Mouse (Mus musculus): Measurements from ENCODE around the gene Cdan1. TPM values are rescaled to one million over a fixed set of nuclear protein-coding genes. Genes with fewer than 3 reads are reported as not detected.

Gene Cdan1
- total RNA-seq (2014; rRNA removed; ENCODE audit: low replicate concordance) (20.2 and 43.6 TPM in 2 replicates), polyA plus RNA-seq (2015; fragmentation: Nextera tagmentation; extraction: Ambion mirVana) (2.6 and 2.7 TPM in 2 replicates)

DNA sequence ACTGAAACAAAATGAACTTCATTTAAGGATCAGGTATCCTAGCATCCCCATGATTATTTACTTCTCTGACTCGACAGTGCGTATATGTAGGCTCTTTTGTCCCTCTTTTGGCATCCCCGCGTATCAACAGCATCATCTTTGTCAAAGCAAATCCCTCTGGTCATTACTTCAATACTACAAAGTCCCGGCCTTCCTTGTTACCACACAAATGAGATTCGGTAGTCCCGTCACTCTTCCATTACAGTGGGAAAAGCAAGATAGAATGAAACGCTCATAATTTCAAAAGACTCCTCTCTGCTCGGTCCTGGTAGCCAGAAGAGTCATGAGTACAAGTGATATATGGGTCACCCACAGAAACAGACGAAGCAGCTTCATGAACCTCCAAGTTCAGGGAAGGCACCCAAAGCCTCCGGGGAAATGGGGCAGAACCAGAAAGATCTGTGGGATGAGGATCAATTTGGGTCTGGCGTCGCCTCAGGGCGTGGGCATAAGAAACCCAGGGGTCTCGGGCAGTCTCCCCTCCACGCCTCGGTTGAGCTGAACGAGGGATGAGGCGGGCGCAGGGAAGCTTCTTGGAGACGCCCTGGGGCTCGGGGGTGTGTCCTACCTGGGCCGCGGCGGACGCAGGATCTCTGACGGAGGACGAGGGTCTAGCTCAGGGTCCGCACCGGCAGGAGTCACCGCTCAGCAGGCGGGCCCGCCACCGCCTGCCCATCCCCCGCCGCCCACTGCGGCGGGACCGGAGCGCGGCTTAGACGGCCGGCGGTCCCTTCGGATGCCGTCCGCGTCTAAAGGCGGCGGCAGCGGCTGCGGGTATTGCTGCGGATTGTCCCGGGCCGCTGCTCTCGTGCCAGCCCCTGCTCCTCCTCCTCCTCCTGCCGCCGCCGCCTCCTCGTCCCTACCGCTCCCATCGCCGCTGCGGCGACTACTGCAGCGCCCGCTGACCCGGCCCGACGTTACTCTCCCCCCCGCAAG is at the start of gene Cdan1:
Gene Cdan1, minus strand, starts transcription at position 680 of the 975 bp plus-strand sequence.
- ATAC-seq (ENCODE audit: insufficient read depth, low read depth): peak; percentile 37
- Histone ChIP-seq H3K9me3 (replicated peaks; ENCODE audit: control insufficient read depth, low read length) (no peaks in the 10 kb centered on the region), H3K27me3 (ENCODE audit: control insufficient read depth, insufficient read depth, low read length) (no peaks in the 10 kb centered on the region), H3K4me1 (ENCODE audit: control insufficient read depth, insufficient read depth) (peaks cover 8% of the 10 kb centered on the region; the same call in 1 of the 2 replicates), H3K4me2 (ENCODE audit: low read depth, low read length) (peak within 1 kb of the TSS; percentile 82), H3K4me3 (ENCODE audit: low read depth, low read length) (peak within 1 kb of the TSS; percentile 86), H3K36me3 (replicated peaks; ENCODE audit: control insufficient read depth, insufficient read depth, low read length) (no peaks in the 10 kb centered on the region), H3K9ac (replicated peaks; ENCODE audit: low read depth, low read length) (peak within 1 kb of the TSS; percentile 69), H3K27ac (ENCODE audit: low read depth) (peak within 1 kb of the TSS; percentile 58)
- peak; percentile 32 for DNase-seq (ENCODE audit: low spot score)
- TF ChIP-seq CTCF (IDR thresholded peaks at IDR 0.05; ENCODE audit: low read depth): no peak
- TF ChIP-seq EP300 (IDR thresholded peaks at IDR 0.05; ENCODE audit: low read depth): no peak
- under 1% methylated on average over 62 of the region's 71 CpGs for WGBS

DNA sequence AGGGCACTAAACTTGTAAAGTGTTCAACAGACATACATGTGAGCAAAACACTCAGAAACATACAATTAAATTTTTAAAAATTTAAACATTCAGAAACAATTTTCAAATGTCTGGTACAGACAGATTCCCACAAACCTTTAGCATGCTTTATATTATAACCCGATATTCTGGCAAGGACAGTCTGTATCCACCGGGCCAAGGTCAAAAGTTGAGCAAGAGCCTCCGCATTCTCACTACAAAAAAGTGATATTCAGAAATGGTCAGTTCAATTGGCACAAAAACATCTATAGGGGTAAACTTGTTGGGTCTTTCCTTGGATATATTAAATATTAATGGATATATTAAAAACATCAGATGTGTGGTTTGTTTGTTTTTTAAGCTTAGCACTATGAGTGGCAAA is 46.4 kb upstream of the Cdan1 start:
- DNase-seq (ENCODE audit: low spot score): no peak
- TF ChIP-seq EP300 (IDR thresholded peaks at IDR 0.05; ENCODE audit: low read depth) (no peak), CTCF (IDR thresholded peaks at IDR 0.05; ENCODE audit: low read depth) (no peak)
- 96% methylated on average over 3 of the region's 3 CpGs for WGBS

DNA sequence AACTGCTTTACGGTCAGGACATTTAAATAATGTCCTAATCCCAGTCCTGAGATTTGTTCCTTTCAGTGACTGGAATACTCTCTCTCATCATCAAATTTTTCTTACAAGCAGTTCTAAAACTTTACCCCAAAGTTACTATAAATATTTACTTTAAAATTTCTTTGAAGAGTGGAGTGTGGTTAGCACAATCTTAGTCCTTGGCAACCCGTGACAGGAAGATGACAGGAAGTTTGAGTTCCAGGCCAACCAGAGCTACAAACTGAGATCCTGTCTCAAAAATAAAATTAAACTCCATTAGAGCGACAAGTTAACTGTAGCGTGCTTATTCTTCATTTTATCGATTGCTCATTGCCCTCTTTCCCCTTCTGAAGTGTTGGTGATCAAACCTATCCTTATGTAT is 37.7 kb upstream of the Cdan1 start:
- Histone ChIP-seq H3K9ac (replicated peaks; ENCODE audit: low read depth, low read length) (no peak overlapping the region), H3K4me1 (ENCODE audit: control insufficient read depth, insufficient read depth) (no peaks in the 10 kb centered on the region), H3K4me2 (ENCODE audit: low read depth, low read length) (no peak overlapping the region), H3K36me3 (replicated peaks; ENCODE audit: control insufficient read depth, insufficient read depth, low read length) (peaks cover 52% of the 10 kb centered on the region), H3K4me3 (ENCODE audit: low read depth, low read length) (no peak overlapping the region), H3K27me3 (ENCODE audit: control insufficient read depth, insufficient read depth, low read length) (no peaks in the 10 kb centered on the region), H3K27ac (ENCODE audit: low read depth) (no peak overlapping the region), H3K9me3 (replicated peaks; ENCODE audit: control insufficient read depth, low read length) (no peaks in the 10 kb centered on the region)
- TF ChIP-seq CTCF (IDR thresholded peaks at IDR 0.05; ENCODE audit: low read depth) (no peak), EP300 (IDR thresholded peaks at IDR 0.05; ENCODE audit: low read depth) (no peak)
- ATAC-seq (ENCODE audit: insufficient read depth, low read depth) (no peak), DNase-seq (ENCODE audit: low spot score) (no peak)
- WGBS: 91% methylated on average over 5 of the region's 5 CpGs

More for the DNA sequence above, 46.4 kb upstream of the Cdan1 start:
- Histone ChIP-seq H3K36me3 (replicated peaks; ENCODE audit: control insufficient read depth, insufficient read depth, low read length) (peaks cover 90% of the 10 kb centered on the region), H3K9me3 (replicated peaks; ENCODE audit: control insufficient read depth, low read length) (no peaks in the 10 kb centered on the region), H3K4me3 (ENCODE audit: low read depth, low read length) (no peak overlapping the region), H3K4me1 (ENCODE audit: control insufficient read depth, insufficient read depth) (no peaks in the 10 kb centered on the region), H3K4me2 (ENCODE audit: low read depth, low read length) (no peak overlapping the region), H3K9ac (replicated peaks; ENCODE audit: low read depth, low read length) (no peak overlapping the region), H3K27me3 (ENCODE audit: control insufficient read depth, insufficient read depth, low read length) (no peaks in the 10 kb centered on the region), H3K27ac (ENCODE audit: low read depth) (no peak overlapping the region)
- ATAC-seq (ENCODE audit: insufficient read depth, low read depth): no peak

DNA sequence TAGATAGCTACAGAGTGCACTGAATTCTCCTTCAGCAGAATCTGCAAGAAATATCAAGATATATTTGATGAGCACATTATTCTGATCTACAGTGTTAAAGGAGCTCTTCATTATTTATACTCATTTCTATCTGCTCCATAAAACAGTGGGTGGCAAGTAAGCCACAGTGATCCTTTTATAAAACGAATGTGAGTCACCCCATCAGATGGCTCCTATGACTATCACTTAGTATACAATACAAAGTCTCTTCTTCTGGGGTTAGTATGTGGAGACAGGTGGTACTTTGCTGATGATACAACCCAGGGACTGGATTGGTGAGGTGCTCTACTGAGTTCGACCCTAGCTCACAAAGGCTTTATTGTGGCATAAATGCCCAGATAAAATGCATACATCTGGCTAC is 23.3 kb upstream of the Cdan1 start:
- Histone ChIP-seq H3K9me3 (replicated peaks; ENCODE audit: control insufficient read depth, low read length) (no peaks in the 10 kb centered on the region), H3K27me3 (ENCODE audit: control insufficient read depth, insufficient read depth, low read length) (no peaks in the 10 kb centered on the region), H3K9ac (replicated peaks; ENCODE audit: low read depth, low read length) (no peak overlapping the region), H3K4me2 (ENCODE audit: low read depth, low read length) (no peak overlapping the region), H3K27ac (ENCODE audit: low read depth) (no peak overlapping the region), H3K36me3 (replicated peaks; ENCODE audit: control insufficient read depth, insufficient read depth, low read length) (peaks cover 54% of the 10 kb centered on the region), H3K4me1 (ENCODE audit: control insufficient read depth, insufficient read depth) (no peaks in the 10 kb centered on the region), H3K4me3 (ENCODE audit: low read depth, low read length) (no peak overlapping the region)
- no peak for DNase-seq (ENCODE audit: low spot score)
- WGBS: 80% methylated on average over 2 of the region's 2 CpGs
- no peak for ATAC-seq (ENCODE audit: insufficient read depth, low read depth)
- no peak for TF ChIP-seq EP300 (IDR thresholded peaks at IDR 0.05; ENCODE audit: low read depth)
- no peak for TF ChIP-seq CTCF (IDR thresholded peaks at IDR 0.05; ENCODE audit: low read depth)

DNA sequence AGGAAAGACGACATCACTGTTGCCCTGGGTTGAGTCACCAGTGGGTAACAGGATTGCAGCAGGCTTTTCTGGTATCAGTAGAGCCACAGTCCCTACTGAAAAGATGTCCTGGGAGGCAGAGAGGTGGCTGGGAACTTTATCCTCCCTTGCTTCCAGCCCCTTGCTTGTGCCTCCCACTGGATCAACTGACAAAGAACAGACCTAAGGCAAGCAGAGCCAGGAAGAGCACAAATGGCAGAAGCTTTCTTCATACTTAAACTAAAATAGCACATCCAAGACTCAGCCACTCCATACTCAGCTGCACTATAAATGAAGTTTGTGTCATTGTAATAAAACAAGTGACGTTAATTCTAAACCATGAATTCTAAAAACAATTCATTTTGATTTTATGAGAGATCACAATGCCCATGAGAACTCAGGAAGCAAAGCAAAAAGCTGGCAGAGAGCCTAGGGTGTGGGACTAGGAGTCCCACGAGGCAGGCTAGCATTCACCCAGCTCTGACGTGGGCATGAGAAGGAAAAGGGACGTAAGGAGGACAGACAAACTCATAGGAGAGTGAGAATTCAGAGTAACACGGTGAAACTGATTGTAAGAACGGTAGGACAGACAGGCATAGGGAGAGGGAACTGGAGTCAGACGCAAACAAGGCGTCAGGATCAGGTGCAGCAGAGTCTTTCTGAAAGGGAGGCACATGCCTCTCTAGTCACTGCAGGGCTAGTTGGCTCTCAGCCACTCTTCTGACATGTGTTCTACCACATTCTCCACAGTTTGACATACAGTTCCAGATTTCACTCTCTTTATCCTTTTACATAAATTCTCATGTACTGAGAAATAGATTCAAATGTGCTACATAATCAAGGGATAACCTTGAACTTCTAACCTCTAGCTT is 21.8 kb upstream of the Cdan1 start:
- Histone ChIP-seq H3K9ac (replicated peaks; ENCODE audit: low read depth, low read length) (no peak overlapping the region), H3K4me2 (ENCODE audit: low read depth, low read length) (no peak overlapping the region), H3K4me1 (ENCODE audit: control insufficient read depth, insufficient read depth) (no peaks in the 10 kb centered on the region), H3K27ac (ENCODE audit: low read depth) (peak overlapping the region; percentile 80), H3K9me3 (replicated peaks; ENCODE audit: control insufficient read depth, low read length) (no peaks in the 10 kb centered on the region), H3K4me3 (ENCODE audit: low read depth, low read length) (no peak overlapping the region), H3K36me3 (replicated peaks; ENCODE audit: control insufficient read depth, insufficient read depth, low read length) (peaks cover 42% of the 10 kb centered on the region), H3K27me3 (ENCODE audit: control insufficient read depth, insufficient read depth, low read length) (no peaks in the 10 kb centered on the region)
- WGBS: 18% methylated on average over 9 of the region's 9 CpGs
- TF ChIP-seq EP300 (IDR thresholded peaks at IDR 0.05; ENCODE audit: low read depth): no peak
- no peak for TF ChIP-seq CTCF (IDR thresholded peaks at IDR 0.05; ENCODE audit: low read depth)
- DNase-seq (ENCODE audit: low spot score) (peak; percentile 57), ATAC-seq (ENCODE audit: insufficient read depth, low read depth) (peak; percentile 80)

Data from heart, postnatal 0 days (tissue).